Mouse (Mus musculus): ENCODE measurements around the gene Tmem200b. TPM values are rescaled to one million over a fixed set of nuclear protein-coding genes. Genes with fewer than 3 reads are reported as not detected.

The Tmem200b gene
- 6.9 and 8.2 TPM in 2 replicates for polyA plus RNA-seq (2016; fragmentation: Nextera tagmentation; extraction: Ambion mirVana)

DNA sequence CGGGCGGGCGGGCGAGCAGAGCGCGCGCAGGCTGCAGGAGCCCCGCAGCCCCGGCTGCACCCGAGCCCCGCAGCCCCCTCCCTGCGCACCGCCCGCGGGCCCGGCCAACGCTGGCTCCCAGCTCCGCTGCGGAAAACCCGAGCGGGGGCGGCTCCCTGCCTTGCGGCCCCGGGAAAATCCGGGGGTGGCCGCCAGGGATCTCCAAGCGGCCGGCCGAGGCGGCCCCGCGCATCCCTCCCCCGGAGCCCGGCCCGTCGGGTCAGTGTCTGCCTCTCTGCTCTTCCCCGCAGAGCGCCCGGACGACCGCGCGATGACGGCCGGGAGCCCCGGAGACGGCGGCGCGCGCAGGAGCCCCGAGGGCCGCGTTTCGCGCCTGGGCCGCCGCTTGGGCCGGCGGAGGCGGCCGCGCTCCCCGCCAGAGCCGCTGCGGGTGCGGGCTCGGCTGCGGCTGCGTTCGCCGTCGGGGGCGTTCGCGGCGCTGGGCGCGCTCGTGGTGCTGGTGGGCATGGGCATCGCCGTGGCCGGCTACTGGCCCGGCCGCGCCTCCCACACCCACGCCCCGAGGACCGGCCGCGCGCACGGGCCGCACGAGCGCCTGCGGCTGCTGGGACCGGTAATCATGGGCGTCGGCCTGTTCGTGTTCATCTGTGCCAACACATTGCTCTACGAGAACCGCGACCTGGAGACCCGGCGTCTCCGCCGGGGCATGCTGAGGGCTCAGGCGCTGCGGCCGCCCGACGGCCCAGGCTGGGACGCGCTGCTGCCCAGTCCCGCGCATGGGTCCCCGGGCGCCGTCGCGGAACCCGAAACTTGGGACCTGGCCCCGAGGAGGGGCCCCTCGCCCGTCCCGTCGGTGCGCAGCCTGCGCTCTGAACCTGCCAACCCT is at the start of gene Tmem200b:
Gene Tmem200b (plus strand): TSS at position 311 of the 886 bp plus-strand sequence.
- Histone ChIP-seq H3K27ac (ENCODE audit: poor library complexity, severe bottlenecking) (peak within 1 kb of the TSS; percentile 80), H3K9me3 (replicated peaks) (no peaks in the 10 kb centered on the region), H3K9ac (peak within 1 kb of the TSS; percentile 89), H3K4me2 (peak within 1 kb of the TSS; percentile 72), H3K27me3 (replicated peaks) (peaks cover 8% of the 10 kb centered on the region; the same call in 1 of the 2 replicates), H3K4me3 (peak within 1 kb of the TSS; percentile 76), H3K4me1 (replicated peaks) (peaks cover 79% of the 10 kb centered on the region), H3K36me3 (peaks cover 26% of the 10 kb centered on the region)
- WGBS = 4% methylated on average over 116 of the region's 130 CpGs
- ATAC-seq (ENCODE audit: insufficient number of reproducible peaks, low FRiP score) = no peak

DNA sequence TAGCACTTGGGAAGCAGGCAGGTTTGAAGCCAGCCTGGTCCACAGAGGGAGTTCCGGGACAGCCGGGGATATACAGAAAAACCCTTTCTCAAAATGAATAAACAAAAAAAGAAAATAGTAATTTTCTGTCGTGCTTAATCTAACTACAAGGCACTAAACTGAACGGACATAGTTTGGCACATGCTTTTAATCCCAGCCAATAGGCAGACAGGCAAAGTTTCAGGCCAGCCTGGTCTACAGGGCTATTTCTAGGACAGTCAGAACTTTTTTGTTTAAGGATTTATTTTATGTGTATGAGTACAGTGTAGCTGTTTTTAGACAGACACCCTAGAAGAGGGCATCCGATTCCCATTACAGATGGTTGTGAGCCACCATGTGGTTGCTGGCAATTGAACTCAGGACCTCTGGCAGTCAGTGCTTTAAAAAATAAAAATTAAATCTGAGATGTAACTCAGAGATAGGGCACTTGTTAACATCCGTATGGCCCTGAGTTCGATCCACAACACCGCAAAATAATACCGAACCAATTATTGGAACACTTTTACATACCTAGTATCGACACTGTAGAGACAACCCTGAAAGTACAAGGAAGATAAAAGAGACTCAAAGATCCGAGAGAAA is 48.8 kb upstream of the Tmem200b start:
- H3K27ac ChIP-seq (ENCODE audit: poor library complexity, severe bottlenecking) = peak overlapping the region; percentile 61
- peaks cover 33% of the 10 kb centered on the region for H3K4me1 ChIP-seq (replicated peaks)
- peak; percentile 10 for ATAC-seq (ENCODE audit: insufficient number of reproducible peaks, low FRiP score)
- peak overlapping the region; percentile 92 for H3K4me3 ChIP-seq
- WGBS = 10% methylated on average over 11 of the region's 11 CpGs
- peak overlapping the region; percentile 70 for H3K4me2 ChIP-seq
- peaks cover 5% of the 10 kb centered on the region for H3K36me3 ChIP-seq
- H3K9me3 ChIP-seq (replicated peaks) = no peaks in the 10 kb centered on the region
- H3K9ac ChIP-seq = peak overlapping the region; percentile 99
- no peaks in the 10 kb centered on the region for H3K27me3 ChIP-seq (replicated peaks)

DNA sequence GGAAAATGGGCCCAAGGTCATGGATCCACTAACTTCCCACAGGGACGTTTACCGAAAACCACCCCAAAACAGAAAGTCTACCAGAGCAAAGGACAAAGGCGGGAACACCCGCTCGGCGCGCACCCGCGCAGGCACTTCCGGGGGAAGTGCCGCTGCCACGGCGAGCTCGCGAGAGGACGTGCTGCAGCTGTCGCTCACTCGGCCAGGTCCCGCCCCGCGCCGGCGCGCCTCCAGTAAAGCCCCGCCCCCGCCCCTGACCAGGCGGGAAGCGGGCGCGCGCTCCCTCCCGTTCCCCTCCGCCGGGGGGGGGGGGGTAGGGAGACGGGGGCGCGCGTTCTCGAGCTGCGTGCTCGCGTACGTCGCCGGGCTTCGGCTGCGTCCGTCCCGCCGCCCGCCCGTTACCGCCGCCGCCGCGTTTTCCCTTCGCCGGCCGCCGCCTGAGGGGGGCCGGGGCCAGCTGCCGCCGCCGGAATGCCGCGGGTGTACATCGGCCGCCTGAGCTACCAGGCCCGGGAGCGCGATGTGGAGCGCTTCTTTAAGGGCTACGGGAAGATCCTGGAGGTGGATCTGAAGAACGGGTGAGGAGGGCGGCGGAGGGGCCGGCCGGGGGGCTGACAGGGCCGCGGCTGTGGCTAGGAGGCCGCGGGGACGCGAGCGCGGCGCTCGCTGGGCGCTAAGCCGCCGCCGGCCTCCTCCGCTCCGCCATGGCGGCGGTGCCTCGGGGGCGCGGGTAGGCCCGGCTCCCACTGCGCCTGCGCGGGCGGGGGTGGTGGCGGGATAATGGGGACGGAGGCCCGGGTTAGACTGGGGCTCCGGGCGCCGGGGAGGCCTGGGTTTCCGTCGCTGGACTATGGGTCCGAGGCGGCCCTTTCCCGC is 48.0 kb upstream of the Tmem200b start, which contains the start of gene Srsf4:
Gene Srsf4 (plus strand): TSS at position 325 of the 876 bp plus-strand sequence.
- ATAC-seq (ENCODE audit: insufficient number of reproducible peaks, low FRiP score) = peak; percentile 96
- Histone ChIP-seq H3K36me3 (peaks cover 3% of the 10 kb centered on the region; the same call in 1 of the 2 replicates), H3K4me3 (peak within 1 kb of the TSS; percentile 92), H3K27ac (ENCODE audit: poor library complexity, severe bottlenecking) (peak within 1 kb of the TSS; percentile 100), H3K27me3 (replicated peaks) (no peaks in the 10 kb centered on the region), H3K4me1 (replicated peaks) (peaks cover 40% of the 10 kb centered on the region), H3K4me2 (peak within 1 kb of the TSS; percentile 88), H3K9ac (peak within 1 kb of the TSS; percentile 99), H3K9me3 (replicated peaks) (no peaks in the 10 kb centered on the region)
- WGBS = under 1% methylated on average over 84 of the region's 116 CpGs

DNA sequence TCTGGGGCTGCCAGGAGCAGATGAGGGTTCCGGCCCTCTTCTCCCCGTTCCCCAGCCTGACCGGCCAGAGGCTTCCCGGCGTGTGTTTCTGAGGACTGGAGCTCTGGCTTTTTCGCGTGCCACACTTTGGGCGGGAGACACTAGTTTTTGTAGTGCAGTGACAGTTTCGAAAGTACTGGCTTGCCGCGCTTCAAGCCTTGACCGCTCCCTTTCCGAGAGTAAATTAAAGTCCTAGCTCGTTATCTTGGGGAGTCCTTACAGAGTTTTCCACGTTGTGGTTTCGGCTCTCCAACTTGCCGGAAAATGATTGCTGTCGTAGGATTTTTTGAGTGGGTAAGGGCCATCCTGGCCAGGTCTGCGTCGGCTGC is 47.4 kb upstream of the Tmem200b start:
- Histone ChIP-seq H3K4me3 (peak overlapping the region; percentile 92), H3K9ac (peak overlapping the region; percentile 99), H3K9me3 (replicated peaks) (no peaks in the 10 kb centered on the region), H3K27me3 (replicated peaks) (no peaks in the 10 kb centered on the region), H3K4me2 (peak overlapping the region; percentile 88), H3K27ac (ENCODE audit: poor library complexity, severe bottlenecking) (peak overlapping the region; percentile 100), H3K36me3 (peaks cover 3% of the 10 kb centered on the region; the same call in 1 of the 2 replicates), H3K4me1 (replicated peaks) (peaks cover 45% of the 10 kb centered on the region)
- WGBS = 0% methylated on average over 20 of the region's 20 CpGs
- no peak for ATAC-seq (ENCODE audit: insufficient number of reproducible peaks, low FRiP score)

DNA sequence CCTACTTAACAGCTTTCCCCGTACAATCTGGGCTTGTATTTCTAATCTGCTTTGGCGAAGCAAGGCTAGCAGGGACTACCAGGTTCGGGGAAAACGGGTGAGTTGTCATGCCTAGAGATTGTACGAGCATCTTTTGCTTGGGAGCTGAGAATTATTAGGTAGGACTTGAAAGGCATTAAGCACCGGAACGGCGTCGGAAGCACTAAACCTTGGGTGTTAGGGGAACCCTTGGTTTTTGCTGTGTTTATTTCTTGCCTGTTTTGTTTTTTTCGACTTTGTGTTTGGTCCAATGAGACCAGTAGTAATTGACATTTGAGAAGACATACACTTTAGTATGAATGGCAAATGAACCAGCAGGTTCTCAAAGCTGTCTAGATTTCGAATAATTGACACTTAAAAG is 47.0 kb upstream of the Tmem200b start:
- WGBS = 2% methylated on average over 11 of the region's 11 CpGs
- no peak for ATAC-seq (ENCODE audit: insufficient number of reproducible peaks, low FRiP score)

DNA sequence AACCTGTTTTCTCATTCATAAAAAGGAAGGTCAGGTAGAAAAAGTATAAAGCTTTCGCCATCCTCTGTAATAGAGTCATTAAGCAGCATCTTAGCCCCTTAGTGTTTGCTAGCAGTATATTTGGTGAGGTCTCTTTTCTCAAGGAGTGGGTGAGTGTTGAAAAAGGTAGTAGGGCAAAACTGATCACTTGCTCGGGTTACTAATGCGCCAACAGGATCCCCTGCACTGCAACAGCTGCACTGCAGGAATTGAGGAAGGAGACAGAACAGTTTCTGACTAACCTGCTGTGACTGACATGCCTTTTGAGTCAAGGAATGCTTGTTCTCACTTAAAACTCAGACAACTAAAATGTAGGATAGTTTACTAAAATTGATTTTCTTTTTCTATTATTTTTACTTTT is 46.3 kb upstream of the Tmem200b start:
- Histone ChIP-seq H3K36me3 (peaks cover 3% of the 10 kb centered on the region; the same call in 1 of the 2 replicates), H3K4me3 (peak overlapping the region; percentile 92), H3K9ac (peak overlapping the region; percentile 99), H3K9me3 (replicated peaks) (no peaks in the 10 kb centered on the region), H3K4me2 (peak overlapping the region; percentile 88), H3K4me1 (replicated peaks) (peaks cover 49% of the 10 kb centered on the region), H3K27ac (ENCODE audit: poor library complexity, severe bottlenecking) (no peak overlapping the region), H3K27me3 (replicated peaks) (no peaks in the 10 kb centered on the region)
- WGBS = 48% methylated on average over 3 of the region's 3 CpGs
- no peak for ATAC-seq (ENCODE audit: insufficient number of reproducible peaks, low FRiP score)

More for the DNA sequence above, 47.0 kb upstream of the Tmem200b start:
- Histone ChIP-seq H3K4me3 (peak overlapping the region; percentile 92), H3K9me3 (replicated peaks) (no peaks in the 10 kb centered on the region), H3K9ac (peak overlapping the region; percentile 99), H3K4me2 (peak overlapping the region; percentile 88), H3K4me1 (replicated peaks) (peaks cover 45% of the 10 kb centered on the region), H3K27me3 (replicated peaks) (no peaks in the 10 kb centered on the region), H3K36me3 (peaks cover 3% of the 10 kb centered on the region; the same call in 1 of the 2 replicates), H3K27ac (ENCODE audit: poor library complexity, severe bottlenecking) (peak overlapping the region; percentile 100)

DNA sequence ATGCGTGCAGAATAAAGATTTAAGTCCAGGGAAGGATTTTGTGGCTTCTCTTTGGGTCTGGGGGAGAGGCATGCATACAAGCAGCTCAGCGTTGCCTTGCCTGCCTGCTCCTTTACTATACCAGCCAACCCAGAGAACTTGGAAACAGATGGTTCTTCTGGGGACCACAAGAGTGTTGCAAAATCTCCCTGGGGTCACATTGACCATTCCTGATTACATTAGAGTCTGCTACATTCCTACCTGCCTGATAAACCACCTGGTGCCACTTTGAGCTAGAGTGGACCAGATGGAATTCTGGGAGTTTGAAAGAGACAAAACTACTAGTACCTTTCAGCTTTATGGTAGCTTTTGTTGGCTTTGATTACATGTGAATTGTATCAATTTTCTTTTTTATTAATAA is 44.7 kb upstream of the Tmem200b start:
- Histone ChIP-seq H3K27me3 (replicated peaks) (no peaks in the 10 kb centered on the region), H3K9me3 (replicated peaks) (no peaks in the 10 kb centered on the region), H3K4me1 (replicated peaks) (peaks cover 58% of the 10 kb centered on the region), H3K27ac (ENCODE audit: poor library complexity, severe bottlenecking) (no peak overlapping the region), H3K9ac (0 out of 2 replicates have a peak overlapping the region, but pooled peaks have one; percentile 6), H3K4me3 (no peak overlapping the region), H3K4me2 (0 out of 2 replicates have a peak overlapping the region, but pooled peaks have one; percentile 29), H3K36me3 (peaks cover 3% of the 10 kb centered on the region; the same call in 1 of the 2 replicates)
- 68% methylated on average over 2 of the region's 2 CpGs for WGBS
- no peak for ATAC-seq (ENCODE audit: insufficient number of reproducible peaks, low FRiP score)

DNA sequence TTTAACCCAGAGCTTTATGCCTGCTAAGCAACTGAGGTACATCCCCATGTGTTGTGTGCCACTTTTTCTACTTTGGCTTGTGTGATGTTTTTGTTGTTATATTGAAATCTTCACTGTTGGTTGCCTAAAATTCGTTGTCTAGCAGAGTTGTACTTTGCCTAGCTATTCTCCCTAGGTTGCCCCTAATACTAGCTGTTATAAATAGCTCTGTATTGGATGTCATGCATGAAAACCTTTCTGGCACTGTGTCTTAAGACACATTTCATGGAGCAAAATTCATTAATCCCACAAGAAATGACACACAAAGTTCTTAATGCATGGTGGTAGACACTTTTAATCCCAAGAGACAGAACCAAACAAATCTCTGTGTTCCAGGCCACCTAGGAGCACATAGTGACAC is 41.9 kb upstream of the Tmem200b start:
- Histone ChIP-seq H3K27ac (ENCODE audit: poor library complexity, severe bottlenecking) (no peak overlapping the region), H3K9me3 (replicated peaks) (no peaks in the 10 kb centered on the region), H3K4me2 (no peak overlapping the region), H3K36me3 (peaks cover 5% of the 10 kb centered on the region), H3K4me3 (no peak overlapping the region), H3K4me1 (replicated peaks) (peaks cover 69% of the 10 kb centered on the region), H3K27me3 (replicated peaks) (no peaks in the 10 kb centered on the region), H3K9ac (peak overlapping the region; percentile 45; the same call in 1 of the 2 replicates)
- ATAC-seq (ENCODE audit: insufficient number of reproducible peaks, low FRiP score) = no peak
- 87% methylated on average over 1 of the region's 1 CpGs for WGBS

DNA sequence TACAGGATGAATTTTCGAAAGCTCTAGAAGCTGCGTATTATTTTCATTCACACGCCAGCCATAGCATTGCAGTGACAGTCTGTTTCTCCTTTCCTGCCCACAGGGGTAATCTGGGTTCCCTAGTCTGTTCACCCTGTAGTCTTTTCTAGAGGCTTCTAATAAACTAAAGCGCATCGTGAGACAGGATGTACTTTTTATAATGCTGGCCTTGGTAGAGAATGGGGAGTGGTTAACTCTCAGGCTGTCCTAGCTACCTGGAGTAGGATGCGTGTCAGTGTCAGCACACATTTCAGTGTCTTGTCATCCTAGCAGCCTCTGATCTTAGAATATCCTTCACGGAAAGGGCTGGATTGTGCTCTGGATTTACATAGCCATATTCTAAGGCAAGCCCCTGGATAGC is 40.3 kb upstream of the Tmem200b start:
- 85% methylated on average over 7 of the region's 7 CpGs for WGBS
- Histone ChIP-seq H3K36me3 (peaks cover 18% of the 10 kb centered on the region), H3K27ac (ENCODE audit: poor library complexity, severe bottlenecking) (no peak overlapping the region), H3K4me2 (no peak overlapping the region), H3K9me3 (replicated peaks) (no peaks in the 10 kb centered on the region), H3K9ac (no peak overlapping the region), H3K4me1 (replicated peaks) (peaks cover 70% of the 10 kb centered on the region), H3K27me3 (replicated peaks) (no peaks in the 10 kb centered on the region), H3K4me3 (no peak overlapping the region)
- no peak for ATAC-seq (ENCODE audit: insufficient number of reproducible peaks, low FRiP score)

DNA sequence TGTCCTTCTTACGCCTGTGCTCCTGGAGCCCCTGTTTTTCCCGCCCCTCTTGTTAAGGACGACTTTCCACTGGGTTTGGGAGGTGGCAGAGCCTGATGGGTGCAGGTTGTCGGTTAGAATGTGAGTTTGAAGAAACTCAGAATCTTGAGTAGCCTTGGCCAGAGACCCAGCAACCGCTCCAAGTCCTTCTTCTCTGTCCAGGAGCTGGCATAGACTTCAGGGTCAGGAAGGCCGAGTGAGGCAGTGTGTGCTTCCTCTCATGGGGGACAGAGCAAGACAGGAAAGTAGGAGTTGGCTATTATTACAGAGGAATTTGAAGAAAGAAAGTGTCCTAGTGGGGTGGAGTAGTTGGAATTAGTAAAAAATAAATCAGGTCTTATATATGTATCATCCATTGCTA is 38.0 kb upstream of the Tmem200b start:
- no peak overlapping the region for H3K9ac ChIP-seq
- WGBS = 73% methylated on average over 6 of the region's 6 CpGs
- no peak overlapping the region for H3K4me3 ChIP-seq
- peaks cover 53% of the 10 kb centered on the region for H3K4me1 ChIP-seq (replicated peaks)
- peaks cover 29% of the 10 kb centered on the region for H3K36me3 ChIP-seq
- no peak overlapping the region for H3K4me2 ChIP-seq
- no peaks in the 10 kb centered on the region for H3K27me3 ChIP-seq (replicated peaks)
- 0 out of 2 replicates have a peak overlapping the region, but pooled peaks have one; percentile 32 for H3K27ac ChIP-seq (ENCODE audit: poor library complexity, severe bottlenecking)
- no peak for ATAC-seq (ENCODE audit: insufficient number of reproducible peaks, low FRiP score)
- no peaks in the 10 kb centered on the region for H3K9me3 ChIP-seq (replicated peaks)
